Mouse (Mus musculus) T-cell, adult 2 months (primary cell): ENCODE data around the gene Gtf2i.

ENCODE experiments used
- DNase-seq: peaks from one replicate; pipeline ENCODE4 v3.0.0; 2022; ENCODE audit warnings: low spot score

Gene Gtf2i

GRCm38 (mm10) chr5:134322355-134322754 is 7.8 kb upstream of the Gtf2i start:
- no peak for DNase-seq

DNA sequence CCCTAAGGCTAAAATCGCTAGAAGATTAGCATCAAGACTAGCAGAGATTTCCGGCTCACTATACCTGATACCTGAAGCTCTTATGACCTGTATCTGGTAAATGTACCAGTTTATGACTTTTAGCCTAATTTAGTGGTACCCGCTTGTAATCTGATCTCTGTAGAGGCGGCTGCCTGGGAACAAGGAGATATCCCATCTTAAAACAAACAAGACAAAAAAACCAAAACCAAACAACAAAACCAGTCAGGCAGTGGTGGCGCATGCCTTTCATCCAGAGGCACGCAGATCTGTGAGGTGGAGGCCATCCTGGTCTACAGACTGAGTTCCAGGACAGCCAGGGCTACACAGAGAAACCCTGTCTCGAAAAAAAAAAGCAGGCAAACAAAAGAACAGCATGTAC is 7.1 kb upstream of the Gtf2i start:
- no peak for DNase-seq

GRCm38 (mm10) chr5:134318903-134319302 is 4.3 kb upstream of the Gtf2i start:
- DNase-seq, result no peak

DNA sequence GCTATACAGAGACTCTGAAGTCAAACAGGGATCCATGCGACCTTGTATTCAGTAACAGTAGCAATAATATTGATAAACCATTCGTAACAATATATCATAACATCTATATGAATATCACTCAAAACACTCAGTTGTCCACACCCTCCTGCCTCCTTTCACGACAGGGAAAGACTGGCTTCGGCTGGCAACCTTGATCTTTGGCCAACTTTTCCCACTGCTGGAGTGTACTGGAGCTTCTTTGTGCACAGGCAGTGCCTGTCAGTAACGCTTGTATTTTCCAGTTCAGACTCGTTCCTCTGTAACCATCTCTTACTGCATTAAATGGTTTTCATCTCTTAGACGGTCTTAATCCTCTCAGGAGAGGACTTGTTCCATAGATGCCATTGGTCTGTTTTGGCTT is 2.2 kb upstream of the Gtf2i start:
- no peak for DNase-seq

DNA sequence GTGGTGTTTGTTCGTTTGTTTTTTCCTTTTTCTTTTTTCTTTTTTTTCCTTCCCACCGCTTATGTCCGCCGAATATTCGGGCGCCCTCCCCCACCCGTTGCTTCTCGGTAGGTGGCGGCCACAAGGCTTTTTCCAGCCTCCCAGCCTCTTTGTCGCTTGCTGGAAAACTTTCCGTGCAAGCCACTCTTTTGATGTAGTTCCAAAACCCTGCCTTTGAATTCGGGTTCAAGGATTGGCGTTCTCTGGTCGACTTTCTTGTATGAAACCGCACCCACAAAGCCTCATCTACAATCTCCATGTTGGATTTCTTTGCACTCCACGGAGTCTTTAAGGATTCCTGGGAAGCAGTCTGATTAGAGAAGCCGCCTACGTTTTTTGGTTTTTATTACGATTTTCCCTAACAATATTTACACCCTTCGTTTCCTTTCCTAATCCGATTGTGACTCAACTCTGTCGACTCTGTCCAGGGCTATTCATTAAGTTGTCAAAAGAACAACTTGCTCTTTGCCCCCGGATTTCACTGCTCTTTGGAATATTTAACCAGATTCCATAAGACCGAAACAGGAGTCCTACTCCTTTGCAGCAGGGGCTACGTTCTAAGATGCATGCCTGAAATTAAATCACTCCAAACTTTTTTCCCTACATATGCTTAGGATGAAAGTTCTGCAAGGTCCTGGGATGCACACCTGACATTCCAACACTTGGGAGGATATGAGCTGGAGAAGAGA is 1.2 kb upstream of the Gtf2i start:
- DNase-seq, result no peak

GRCm38 (mm10) chr5:134314068-134314674 is 389 bp downstream of the Gtf2i start:
- DNase-seq, result peak; percentile 57

GRCm38 (mm10) chr5:134313451-134314067 is 1.0 kb downstream of the Gtf2i start:
- peak; percentile 79 for DNase-seq

GRCm38 (mm10) chr5:134312691-134313450 is 1.7 kb downstream of the Gtf2i start:
- peak; percentile 14 for DNase-seq

DNA sequence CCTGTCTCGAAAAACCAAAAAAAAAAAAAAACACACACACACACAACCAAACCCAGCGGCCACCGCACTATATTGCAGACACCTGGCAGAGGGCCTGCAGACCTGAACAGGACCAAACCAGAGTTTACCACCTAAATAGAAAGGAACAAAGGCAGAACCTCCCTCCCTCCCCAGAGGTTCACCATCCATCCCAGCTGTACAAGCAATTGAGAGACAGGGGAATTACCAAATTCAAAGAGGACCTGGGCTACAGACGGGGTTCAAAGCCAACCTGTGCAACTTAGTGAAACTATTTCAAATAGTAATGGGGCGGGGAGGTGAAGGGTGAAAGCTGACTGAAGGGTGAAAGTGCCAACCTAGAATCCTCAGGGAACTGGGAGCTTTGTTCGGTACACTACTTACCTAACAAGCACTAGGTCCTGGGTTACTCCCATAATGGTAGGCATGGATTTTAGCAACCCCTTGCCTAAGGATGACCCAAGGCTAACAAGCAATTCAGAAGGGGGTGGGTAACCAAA is 2.6 kb downstream of the Gtf2i start:
- no peak for DNase-seq

GRCm38 (mm10) chr5:134310201-134310600 is 4.4 kb downstream of the Gtf2i start:
- DNase-seq, result no peak

GRCm38 (mm10) chr5:134309345-134309744 is 5.2 kb downstream of the Gtf2i start:
- DNase-seq, result no peak

DNA sequence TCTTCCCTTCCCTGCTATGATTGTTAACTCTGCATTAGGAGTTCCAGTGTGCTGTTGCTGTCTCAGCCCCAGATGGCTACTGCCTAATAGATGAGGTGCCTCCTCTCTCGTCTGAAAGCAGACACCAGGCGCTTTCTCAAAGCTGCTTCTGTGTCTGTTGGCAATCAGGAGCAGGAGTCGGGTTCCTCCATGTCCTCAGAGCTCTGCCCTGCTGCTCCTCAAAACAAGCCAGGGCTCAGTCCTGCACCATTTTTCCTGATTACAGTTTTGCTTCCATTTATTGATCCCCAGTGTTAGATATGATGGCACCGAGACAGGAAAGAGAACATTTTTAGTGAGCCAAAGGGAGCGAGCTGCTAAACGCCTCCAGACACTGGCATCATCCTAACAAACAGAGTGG is 9.9 kb downstream of the Gtf2i start:
- no peak for DNase-seq

GRCm38 (mm10) chr5:134295277-134296050 is 19.1 kb downstream of the Gtf2i start:
- DNase-seq, result no peak

DNA sequence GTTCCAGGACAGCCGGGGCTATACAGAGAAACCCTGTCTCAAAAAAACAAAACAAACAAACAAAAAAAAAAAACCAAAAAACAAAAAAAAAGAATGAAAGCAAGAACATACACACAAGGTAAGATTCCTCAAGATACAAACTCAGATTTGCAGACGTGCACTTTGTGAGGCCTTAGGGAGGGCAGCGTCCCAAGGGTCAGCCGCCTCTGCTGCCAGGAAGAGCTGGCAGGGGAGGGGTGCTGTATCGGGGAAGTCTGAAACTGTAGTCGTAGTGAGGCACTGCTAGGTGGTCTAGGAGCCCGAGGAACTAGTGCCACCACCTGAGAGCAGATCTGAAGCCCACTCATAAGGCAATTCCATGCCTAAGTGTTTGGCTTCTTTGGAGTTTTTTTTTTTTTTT is 20.0 kb downstream of the Gtf2i start:
- DNase-seq, result no peak

DNA sequence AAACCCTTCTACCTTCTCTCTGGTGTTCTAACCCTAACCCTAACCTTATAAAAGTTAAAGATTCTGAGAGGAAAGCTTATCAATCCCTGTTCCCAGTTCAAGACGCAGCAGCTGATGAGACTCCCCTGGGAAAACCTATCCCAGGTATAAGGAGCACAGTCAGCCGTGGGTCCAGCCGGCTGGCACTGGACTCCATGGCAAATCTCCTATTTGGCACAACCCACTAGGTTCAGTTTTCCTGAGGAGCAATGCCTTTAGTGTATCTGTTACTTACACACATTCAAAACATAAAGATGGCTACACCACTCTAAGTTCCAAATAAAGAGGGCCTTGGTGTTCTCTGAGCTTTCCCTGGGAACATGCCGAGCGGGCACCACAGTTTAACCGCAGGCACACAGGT is 23.5 kb downstream of the Gtf2i start:
- no peak for DNase-seq

DNA sequence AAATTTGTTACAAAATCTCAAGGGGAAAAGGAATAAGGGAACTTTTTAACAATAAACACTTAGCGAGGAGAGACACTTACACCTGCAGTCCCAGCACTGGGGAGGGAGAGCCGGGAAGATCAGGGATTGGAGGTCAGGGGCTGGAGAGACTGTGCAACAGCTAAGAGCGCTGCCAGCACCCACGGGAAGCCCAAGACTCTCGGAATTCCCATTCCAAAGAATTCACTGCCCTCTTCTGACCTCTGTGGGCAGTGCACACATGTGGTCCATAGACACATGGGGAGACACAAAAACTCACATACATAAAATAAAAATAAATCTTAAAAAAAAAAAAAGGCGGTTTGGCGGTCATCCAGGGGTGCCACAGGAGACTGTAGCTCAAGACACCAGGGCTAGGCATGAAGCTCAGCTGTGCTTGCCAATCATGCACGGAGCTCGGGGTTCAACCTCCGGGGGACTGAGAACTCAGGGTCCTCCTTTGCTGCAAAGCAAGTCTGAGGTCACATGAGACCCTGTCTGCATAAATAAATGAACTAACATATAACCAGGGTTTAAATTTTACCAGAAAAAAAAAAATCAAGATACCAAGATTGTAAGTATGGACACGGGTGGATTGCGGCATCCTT is 24.5 kb downstream of the Gtf2i start:
- no peak for DNase-seq

DNA sequence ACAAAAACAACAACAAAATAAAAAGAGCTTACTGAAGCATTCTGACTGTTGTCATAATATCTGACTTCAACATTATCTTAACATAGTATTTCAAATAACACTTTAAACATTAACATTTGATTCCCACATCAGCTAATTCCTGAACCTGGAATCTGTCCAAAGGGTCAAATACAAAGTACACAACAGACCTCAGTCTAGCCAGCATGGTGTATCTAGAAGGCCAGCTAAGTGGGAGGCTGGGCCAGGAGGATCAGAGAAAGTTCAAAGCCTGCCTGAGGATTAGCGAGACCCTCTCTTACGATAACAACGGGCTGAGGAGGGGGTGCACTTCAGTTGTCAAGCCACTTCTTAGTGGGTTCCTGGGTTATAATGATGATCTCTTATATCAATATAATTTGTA is 26.5 kb downstream of the Gtf2i start:
- DNase-seq, result no peak

DNA sequence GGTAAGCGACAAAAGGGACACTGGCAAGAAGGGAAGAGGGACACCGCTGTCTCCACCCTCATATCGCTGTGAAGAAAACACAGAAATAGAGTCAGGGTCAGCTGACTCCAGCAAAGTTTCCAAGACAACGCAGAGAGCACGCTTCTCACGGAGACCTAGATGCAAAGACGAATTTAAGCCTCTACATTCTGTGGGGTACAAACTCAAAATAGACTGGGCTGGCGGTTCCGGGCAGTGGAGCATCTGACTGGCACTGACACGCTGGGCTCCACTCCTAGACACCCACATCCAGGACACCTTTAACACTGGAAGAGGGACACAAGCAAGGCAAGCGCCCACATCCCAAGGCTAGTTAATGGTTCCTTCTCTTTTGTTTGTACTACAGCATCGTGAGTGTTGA is 29.6 kb downstream of the Gtf2i start:
- no peak for DNase-seq

DNA sequence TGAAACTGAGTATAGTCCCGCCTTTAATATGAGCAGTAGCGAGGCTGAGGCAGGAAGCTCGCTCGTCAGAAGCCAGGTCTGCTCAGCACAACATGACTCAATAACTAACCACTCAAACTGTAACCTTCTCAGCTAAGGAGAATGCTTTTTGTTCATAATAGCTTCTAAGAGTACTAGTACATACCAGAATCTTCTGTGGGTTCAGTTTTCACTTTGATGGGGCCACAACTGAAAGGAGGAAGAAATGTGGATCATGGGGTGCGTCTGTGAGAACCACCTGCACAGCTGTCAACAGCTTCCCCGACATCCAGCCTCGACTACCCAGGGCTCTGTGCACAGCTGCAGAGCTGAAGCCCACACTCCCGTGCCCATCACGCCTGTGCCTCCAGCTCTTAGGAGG is 32.0 kb downstream of the Gtf2i start:
- peak; percentile 88 for DNase-seq

DNA sequence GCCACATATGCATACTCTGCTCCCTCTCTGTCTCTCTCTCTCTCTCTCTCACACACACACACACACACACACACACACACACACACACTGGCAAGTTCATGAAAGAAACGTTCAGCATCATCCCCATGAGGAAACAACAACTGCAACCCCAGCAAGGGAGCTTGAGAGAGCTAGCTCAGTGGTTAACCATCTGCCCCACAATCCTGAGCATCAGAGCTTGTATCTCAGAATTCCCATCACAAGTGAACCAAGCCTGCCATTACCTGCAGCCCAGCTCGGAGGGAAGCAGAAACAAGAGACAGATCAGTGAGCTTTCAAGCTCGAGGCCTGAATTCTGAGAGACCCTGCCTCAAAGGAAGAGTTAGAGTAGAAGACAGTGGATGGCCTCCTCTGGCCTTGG is 32.5 kb downstream of the Gtf2i start:
- DNase-seq, result peak; percentile 56

- no peak for DNase-seq
These were observed 35.2 kb downstream of the Gtf2i start for GRCm38 (mm10) chr5:134279371-134279770.
